Mouse (Mus musculus) kidney, adult 2 months (tissue): ENCODE results near the gene Naa40. TPM values are rescaled to one million over a fixed set of nuclear protein-coding genes. Genes with fewer than 3 reads are reported as not detected.

Experiments used
- DNase-seq: peaks from one replicate; pipeline ENCODE4 v3.0.0; 2021
- H3K27ac ChIP-seq: fragments of 200-500 bp; 2 replicates; pipeline ENCODE4 v1.5.1; 2012; ENCODE audit warnings: low read depth, low read length, control low read depth, inconsistent platforms; ENCODE audit not compliant: insufficient read depth
- H3K27me3 ChIP-seq: fragments of 200-500 bp; replicated peaks from 2 replicates; pipeline ENCODE4 v1.6.1; 2012; ENCODE audit warnings: mild to moderate bottlenecking, moderate library complexity, low read length, inconsistent platforms; ENCODE audit not compliant: control insufficient read depth, insufficient read depth
- H3K36me3 ChIP-seq: fragments of 200-500 bp; 2 replicates; pipeline ENCODE4 v1.6.1; 2012; ENCODE audit warnings: mild to moderate bottlenecking, moderate library complexity, low read length, inconsistent platforms; ENCODE audit not compliant: control insufficient read depth, insufficient read depth
- H3K4me1 ChIP-seq: fragments of 200-500 bp; 2 replicates; pipeline ENCODE4 v1.6.1; 2011; ENCODE audit warnings: low read length; ENCODE audit not compliant: control insufficient read depth, insufficient read depth
- H3K4me3 ChIP-seq: fragments of 200-500 bp; 2 replicates; pipeline ENCODE4 v1.5.1; 2011; ENCODE audit warnings: mild to moderate bottlenecking, low read depth, low read length, control low read depth; ENCODE audit not compliant: insufficient read depth
- CTCF ChIP-seq: fragments of 200-500 bp; conservative IDR thresholded peaks from 2 replicates; pipeline ENCODE4 v1.5.1; 2011; ENCODE audit warnings: low read depth, mild to moderate bottlenecking, control low read depth, low read length, moderate library complexity, mixed read lengths; ENCODE audit not compliant: insufficient read depth, insufficient read length
- POLR2A ChIP-seq: fragments of 200-500 bp; IDR thresholded peaks from one replicate; pipeline ENCODE4 v1.6.1; 2011; ENCODE audit warnings: low read depth, low read length, control low read depth
- WGBS: fragments of 180-500 bp; shearing (Covaris S2); methylation state at CpG from one replicate; pipeline ENCODE4 v1.1.7; 2018; 5-methylcytosine and 5-hydroxymethylcytosine counted together
- polyA plus RNA-seq: library from polyadenylated mRNA; depleted of rRNA; stranded (reverse); fragments of >200 nt; gene quantifications from 2 replicates; pipeline ENCODE4 v1.2.3, GENCODE M21; 2012; rRNA removed

Gene Naa40
- polyA plus RNA-seq, 1 experiment: 23.7 TPM

DNA sequence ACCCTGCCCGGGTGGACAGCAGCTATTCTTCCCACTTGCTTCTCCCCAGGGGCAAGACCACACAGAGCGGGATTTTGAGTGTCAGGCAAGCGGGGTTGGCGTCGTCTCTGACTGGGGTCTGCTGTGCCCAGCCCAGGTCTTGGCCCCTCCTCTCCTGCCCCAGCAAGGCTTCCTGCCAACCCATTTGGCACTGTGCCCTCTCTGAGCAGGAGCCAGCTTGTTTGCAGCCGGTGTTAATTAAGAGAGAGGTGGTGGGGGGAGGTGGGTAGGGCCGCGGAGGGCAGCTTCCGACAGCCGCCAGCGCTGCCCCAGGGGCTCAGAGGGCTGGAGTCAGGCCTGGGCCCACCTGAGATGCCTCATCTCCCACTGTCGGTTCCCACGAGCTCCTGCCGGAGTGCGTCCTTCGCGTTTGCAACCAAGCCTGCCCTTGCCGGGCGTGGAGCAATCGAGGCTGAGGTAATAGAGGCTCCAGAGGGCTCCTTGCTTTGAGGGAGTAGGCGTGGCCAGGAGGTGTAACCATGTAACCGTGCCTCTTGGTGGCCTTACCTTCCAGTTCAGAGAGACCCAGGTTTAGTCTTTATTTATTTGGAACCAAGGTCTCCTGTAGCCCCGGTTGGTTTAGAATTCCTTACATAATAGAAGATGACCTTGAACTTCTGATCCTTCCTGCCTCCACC lies 58.6 kb downstream of the Naa40 start:
- Histone ChIP-seq H3K4me3 (peak overlapping the region; percentile 35; the same call in 1 of the 2 replicates), H3K27me3 (no peaks in the 10 kb centered on the region), H3K36me3 (no peaks in the 10 kb centered on the region), H3K4me1 (peaks cover 50% of the 10 kb centered on the region), H3K27ac (peak overlapping the region; percentile 100)
- no peak for TF ChIP-seq CTCF
- TF ChIP-seq POLR2A: peak; percentile 60
- WGBS: 10% methylated on average over 23 of the region's 23 CpGs
- peak; percentile 98 for DNase-seq

DNA sequence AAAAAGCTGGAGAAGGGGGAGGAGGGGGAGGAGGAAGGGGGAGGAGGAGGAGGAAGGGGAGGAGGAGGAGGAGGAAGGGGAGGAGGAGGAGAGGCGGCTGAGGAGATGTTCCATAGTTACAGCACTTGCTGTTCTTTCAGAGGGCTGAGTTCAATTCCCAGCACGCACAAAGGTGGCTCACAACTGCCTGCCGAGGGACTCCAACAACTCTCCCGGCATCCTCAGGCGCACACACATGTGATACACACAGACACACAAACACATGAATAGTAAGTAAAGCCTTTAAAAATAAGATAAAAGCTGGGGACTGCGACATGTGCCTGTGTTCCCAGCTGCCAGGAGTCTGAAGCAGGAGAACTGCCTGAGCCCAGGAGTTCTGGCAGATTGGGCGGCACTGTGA lies 59.5 kb downstream of the Naa40 start:
- peak overlapping the region; percentile 100 for H3K27ac ChIP-seq
- no peak for TF ChIP-seq POLR2A
- TF ChIP-seq CTCF: no peak
- DNase-seq: peak; percentile 59
- peaks cover 49% of the 10 kb centered on the region for H3K4me1 ChIP-seq
- no peaks in the 10 kb centered on the region for H3K27me3 ChIP-seq
- H3K36me3 ChIP-seq: no peaks in the 10 kb centered on the region
- H3K4me3 ChIP-seq: no peak overlapping the region
- WGBS: 46% methylated on average over 7 of the region's 7 CpGs

DNA sequence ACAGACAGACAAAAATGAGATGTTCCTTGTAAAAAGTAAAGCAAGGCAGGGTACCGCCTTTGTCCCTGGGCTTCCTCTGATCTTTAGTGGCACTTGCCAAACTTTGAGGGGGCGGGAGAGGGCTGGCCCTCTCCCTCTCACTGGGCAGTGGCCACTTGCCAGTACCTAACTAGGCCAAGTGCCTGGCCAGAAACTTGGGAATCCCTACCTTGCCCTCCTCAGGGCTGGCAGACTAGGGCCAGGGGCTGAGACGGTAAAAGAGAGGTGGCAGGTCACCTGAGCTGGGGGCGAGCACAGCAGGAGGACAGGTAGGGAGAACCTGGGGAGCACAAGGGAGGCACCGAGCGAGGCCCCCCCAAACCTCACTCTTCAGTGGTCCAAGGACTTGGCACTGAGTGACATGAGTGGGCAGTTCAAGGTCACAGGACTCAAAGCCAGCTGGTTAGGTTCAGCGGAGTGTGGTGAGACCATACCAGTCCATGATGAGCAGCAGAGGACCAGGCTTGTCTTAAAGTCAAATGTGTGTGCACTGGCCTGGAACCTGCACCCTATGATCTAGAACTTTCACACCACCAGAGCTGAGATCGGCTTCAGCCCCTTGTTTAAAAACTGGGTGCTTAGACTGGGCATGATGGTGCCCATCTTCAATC lies 60.1 kb downstream of the Naa40 start:
- TF ChIP-seq CTCF (no peak), POLR2A (no peak)
- WGBS: 38% methylated on average over 8 of the region's 8 CpGs
- peak overlapping the region; percentile 90 for H3K27ac ChIP-seq
- H3K36me3 ChIP-seq: no peaks in the 10 kb centered on the region
- H3K27me3 ChIP-seq: no peaks in the 10 kb centered on the region
- H3K4me3 ChIP-seq: no peak overlapping the region
- peak; percentile 94 for DNase-seq
- peaks cover 49% of the 10 kb centered on the region for H3K4me1 ChIP-seq

DNA sequence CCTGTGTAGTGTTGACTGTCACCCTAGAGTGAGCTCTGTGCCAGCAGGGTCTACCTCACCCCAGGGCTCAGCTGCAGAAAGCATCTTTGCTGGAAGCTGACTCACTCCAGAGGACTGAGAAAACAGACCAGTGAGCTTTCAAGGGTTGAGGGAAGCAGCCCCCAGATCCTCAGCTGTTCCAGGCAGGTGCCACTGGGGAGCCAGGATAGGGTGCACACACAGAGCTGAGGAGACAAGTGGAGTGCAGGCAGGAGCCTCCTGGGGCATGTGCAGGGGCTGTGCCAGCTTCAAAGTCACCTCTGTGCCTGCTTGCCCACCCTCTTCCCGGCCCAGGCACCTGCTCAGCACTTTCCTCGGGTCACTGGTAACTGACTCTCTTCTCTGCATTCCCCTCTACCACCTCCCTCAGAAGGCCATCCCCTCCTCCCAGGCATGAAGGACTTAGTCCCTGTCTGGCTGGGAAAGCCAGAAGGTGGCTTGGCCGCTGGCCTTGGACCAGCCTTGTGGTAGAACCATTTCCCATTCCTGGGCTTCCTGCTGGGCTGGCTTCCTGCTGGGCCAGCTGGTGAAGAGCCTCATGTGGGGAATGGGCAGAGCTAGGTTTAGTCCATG lies 62.0 kb downstream of the Naa40 start:
- H3K36me3 ChIP-seq: no peaks in the 10 kb centered on the region
- peak; percentile 91 for DNase-seq
- H3K4me3 ChIP-seq: no peak overlapping the region
- TF ChIP-seq CTCF (no peak), POLR2A (peak; percentile 26)
- H3K27ac ChIP-seq: peak overlapping the region; percentile 75
- no peaks in the 10 kb centered on the region for H3K27me3 ChIP-seq
- 31% methylated on average over 3 of the region's 3 CpGs for WGBS
- H3K4me1 ChIP-seq: peaks cover 45% of the 10 kb centered on the region

DNA sequence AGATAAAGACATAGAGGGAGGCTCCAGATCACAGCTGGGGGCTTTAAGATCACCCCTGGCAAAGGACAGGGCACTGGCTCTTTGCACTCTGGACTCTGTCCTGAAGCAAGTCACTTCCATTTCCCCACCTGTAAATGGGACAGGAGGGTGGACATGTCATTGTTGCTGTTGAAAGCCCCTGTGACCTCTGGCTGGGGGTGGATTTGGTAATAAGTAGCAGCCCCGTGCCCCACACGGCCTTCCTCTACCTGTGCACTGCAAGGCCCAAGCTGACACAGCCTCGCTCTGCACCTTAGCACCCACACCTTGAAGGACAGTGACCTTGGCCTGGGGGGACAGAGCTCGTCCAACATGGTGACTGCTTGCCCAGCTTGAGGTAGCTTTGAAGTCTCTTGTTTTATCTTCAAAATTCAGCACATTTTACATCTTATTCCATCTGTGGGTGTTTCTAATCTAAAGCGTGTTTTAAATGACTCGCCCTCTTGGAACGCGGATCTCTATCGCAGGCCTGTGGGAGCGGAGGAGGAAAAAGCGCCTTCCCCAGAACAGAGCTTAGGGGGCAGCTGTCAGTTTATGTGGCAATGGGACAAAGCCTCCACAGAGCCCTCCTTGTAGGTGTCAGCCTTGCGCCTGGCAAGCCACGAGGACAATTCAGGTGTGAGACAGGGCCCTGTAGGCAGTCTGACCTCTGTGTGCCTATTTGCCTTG lies 63.0 kb downstream of the Naa40 start:
- no peak for TF ChIP-seq POLR2A
- TF ChIP-seq CTCF: no peak
- Histone ChIP-seq H3K27ac (peak overlapping the region; percentile 40), H3K4me3 (no peak overlapping the region), H3K4me1 (peaks cover 41% of the 10 kb centered on the region), H3K36me3 (no peaks in the 10 kb centered on the region), H3K27me3 (no peaks in the 10 kb centered on the region)
- peak; percentile 56 for DNase-seq
- 59% methylated on average over 13 of the region's 13 CpGs for WGBS

DNA sequence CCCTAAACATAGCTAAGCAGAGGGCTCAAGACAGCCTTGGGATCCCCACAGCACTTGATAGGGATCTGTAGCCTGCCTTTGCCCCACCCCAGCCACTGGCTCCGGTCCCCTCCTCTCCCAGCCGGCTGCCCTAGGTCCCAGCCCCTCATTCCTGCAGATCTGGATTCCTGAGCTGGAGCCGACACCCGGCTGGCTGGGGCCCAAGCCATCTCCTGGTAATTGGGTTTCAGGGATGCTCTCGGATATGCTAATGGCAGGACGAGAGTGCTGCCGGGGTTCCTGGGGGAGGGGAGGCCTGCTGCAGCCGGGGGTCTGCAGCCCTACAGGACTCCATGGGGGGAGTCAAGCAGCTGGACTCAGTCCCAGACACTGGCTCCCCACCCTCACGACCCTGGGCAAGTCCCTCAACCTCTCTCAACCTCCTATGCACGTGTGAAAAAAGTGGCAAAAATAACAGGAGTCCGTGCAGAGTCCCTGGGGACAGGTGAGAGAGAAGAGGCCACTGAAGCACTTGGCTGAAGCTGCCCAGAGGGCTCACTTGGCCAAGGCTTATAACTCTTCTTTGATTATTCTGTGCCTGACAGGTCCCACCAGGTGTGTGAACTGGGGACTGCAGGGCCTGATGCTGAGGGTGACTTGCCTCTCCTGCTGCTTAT lies 64.8 kb downstream of the Naa40 start:
- Histone ChIP-seq H3K4me1 (peaks cover 38% of the 10 kb centered on the region), H3K4me3 (no peak overlapping the region), H3K36me3 (no peaks in the 10 kb centered on the region), H3K27me3 (no peaks in the 10 kb centered on the region), H3K27ac (no peak overlapping the region)
- TF ChIP-seq POLR2A (no peak), CTCF (no peak)
- DNase-seq: no peak
- WGBS: 35% methylated on average over 11 of the region's 11 CpGs

Other genes starting within 250 kb of the Naa40 start
- gene Dnajc4, start 248.6 kb downstream of the Naa40 start, polyA plus RNA-seq: 48.8 and 50.1 TPM in 2 replicates
- 58.3 and 63.4 TPM in 2 replicates for gene Nudt22, start 245.1 kb downstream of the Naa40 start, polyA plus RNA-seq
- 19.3 and 22.5 TPM in 2 replicates for gene Trpt1, start 245.1 kb downstream of the Naa40 start, polyA plus RNA-seq
- gene Fermt3, start 221.7 kb downstream of the Naa40 start, polyA plus RNA-seq: 5.2 and 9.2 TPM in 2 replicates
- gene Stip1, start 201.2 kb downstream of the Naa40 start, polyA plus RNA-seq: 40.6 and 51.4 TPM in 2 replicates
- gene Macrod1, start 184.4 kb downstream of the Naa40 start, polyA plus RNA-seq: 61.7 and 67.2 TPM in 2 replicates
- 23.1 and 25.1 TPM in 2 replicates for gene Flrt1, start 135.5 kb downstream of the Naa40 start, polyA plus RNA-seq
- 122 and 126 TPM in 2 replicates for gene Otub1, start 34.9 kb downstream of the Naa40 start, polyA plus RNA-seq
- gene Cox8a, start 23.6 kb downstream of the Naa40 start, polyA plus RNA-seq: 3,607 and 3,750 TPM in 2 replicates
- 1.5 and 1.8 TPM in 2 replicates for gene Rcor2, start 26.1 kb upstream of the Naa40 start, polyA plus RNA-seq
- gene Mark2, start 100.7 kb upstream of the Naa40 start, polyA plus RNA-seq: 85.0 and 86.5 TPM in 2 replicates
- gene Spindoc, start 141.8 kb upstream of the Naa40 start, polyA plus RNA-seq: 14.0 and 15.0 TPM in 2 replicates
- 9.4 and 12.0 TPM in 2 replicates for gene 2700081O15Rik, start 176.4 kb upstream of the Naa40 start, polyA plus RNA-seq
- gene Rtn3, start 242.1 kb upstream of the Naa40 start, polyA plus RNA-seq: 186 and 190 TPM in 2 replicates